Mouse (Mus musculus) hindbrain, postnatal 0 days (tissue): ENCODE data around the gene Npas3. TPM values are rescaled to one million over a fixed set of nuclear protein-coding genes. Genes with fewer than 3 reads are reported as not detected.

Source experiments
- ATAC-seq: fragments of 200-750 bp; cut with Nextera tagmentation; 2 replicates; pipeline ENCODE4 v1.8.0; 2017; ENCODE audit warnings: mild to moderate bottlenecking, moderate TSS enrichment, moderate library complexity
- DNase-seq: peaks from one replicate; pipeline ENCODE4 v3.0.0-alpha.2; 2015; ENCODE audit warnings: low spot score
- H3K27ac ChIP-seq: fragments of 300-500 bp; sonication (generic); 2 replicates; pipeline ENCODE4 v1.5.1; 2014; ENCODE audit warnings: mild to moderate bottlenecking
- H3K27me3 ChIP-seq: fragments of 300-500 bp; sonication (generic); 2 replicates; pipeline ENCODE4 v1.6.1; 2014; ENCODE audit warnings: low read length, mixed read lengths; ENCODE audit not compliant: insufficient read depth
- H3K36me3 ChIP-seq: fragments of 300-500 bp; sonication (generic); 2 replicates; pipeline ENCODE4 v1.6.1; 2014; ENCODE audit warnings: low read length, mixed read lengths; ENCODE audit not compliant: insufficient read depth
- H3K4me1 ChIP-seq: fragments of 300-500 bp; sonication (generic); 2 replicates; pipeline ENCODE4 v1.6.1; 2014; ENCODE audit warnings: antibody characterized with exemption, low read length, mixed read lengths; ENCODE audit not compliant: insufficient read depth
- H3K4me2 ChIP-seq: fragments of 300-500 bp; sonication (generic); 2 replicates; pipeline ENCODE4 v1.6.1; 2014; ENCODE audit warnings: low read depth, mild to moderate bottlenecking, low read length, moderate library complexity, mixed read lengths
- H3K4me3 ChIP-seq: fragments of 300-500 bp; sonication (generic); 2 replicates; pipeline ENCODE4 v1.5.1; 2014; ENCODE audit warnings: low read length
- H3K9ac ChIP-seq: fragments of 300-500 bp; sonication (generic); replicated peaks from 2 replicates; pipeline ENCODE4 v1.6.1; 2014; ENCODE audit warnings: mild to moderate bottlenecking, low read length, moderate library complexity, mixed read lengths
- H3K9me3 ChIP-seq: fragments of 300-500 bp; sonication (generic); 2 replicates; pipeline ENCODE4 v1.6.1; 2016; ENCODE audit warnings: low read length, mixed read lengths
- CTCF ChIP-seq: IDR thresholded peaks from 2 replicates; pipeline ENCODE4 v1.5.1; 2016; ENCODE audit warnings: antibody characterized with exemption, control low read depth, low read depth
- WGBS: fragments of 180-500 bp; shearing (Covaris S2); extraction: QIAGEN DNeasy Blood & Tissue Kit; methylation state at CpG from one replicate; pipeline ENCODE4 v1.1.7; 2014; 5-methylcytosine and 5-hydroxymethylcytosine counted together
- polyA plus RNA-seq: library from polyadenylated mRNA; unstranded; fragments of >200 nt; fragmentation: Nextera tagmentation; extraction: Ambion mirVana; gene quantifications from 2 replicates; pipeline ENCODE4 v1.2.1, GENCODE M21; 2015
- total RNA-seq: library from RNA; depleted of rRNA; stranded (reverse); fragments of >200 nt; gene quantifications from 2 replicates; pipeline ENCODE4 v1.2.3, GENCODE M21; 2014

Gene Npas3
- total and polyA plus RNA-seq, 2 experiments from 2014 or later: 28.0 to 53.8 TPM

DNA sequence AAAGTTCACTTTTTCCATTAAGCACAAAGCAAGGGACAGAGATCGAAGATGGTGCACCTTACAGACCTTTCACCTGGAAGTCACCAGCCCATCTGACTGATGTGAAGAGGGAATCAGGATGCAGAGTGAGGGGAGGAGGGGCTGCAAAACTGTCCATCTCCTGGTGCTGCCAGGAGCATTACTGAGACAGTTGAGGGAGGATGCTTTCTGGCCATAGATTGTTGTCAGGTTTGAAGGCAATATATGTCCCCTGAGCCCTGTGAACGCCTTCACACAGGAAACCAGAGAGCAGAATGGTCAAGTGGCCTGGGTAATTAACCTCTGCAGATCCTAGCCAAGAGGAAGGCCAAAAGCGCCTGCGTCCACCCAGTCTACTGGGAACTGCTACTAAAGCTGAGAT, 796.9 kb downstream of the Npas3 start:
- peaks cover 4% of the 10 kb centered on the region; the same call in 1 of the 2 replicates for H3K4me1 ChIP-seq
- H3K4me2 ChIP-seq: no peak overlapping the region
- H3K36me3 ChIP-seq: no peaks in the 10 kb centered on the region
- H3K9ac ChIP-seq: no peak overlapping the region
- 67% methylated on average over 4 of the region's 4 CpGs for WGBS
- no peak for TF ChIP-seq CTCF
- ATAC-seq (no peak), DNase-seq (no peak)
- no peaks in the 10 kb centered on the region for H3K27me3 ChIP-seq
- no peak overlapping the region for H3K27ac ChIP-seq
- no peaks in the 10 kb centered on the region for H3K9me3 ChIP-seq
- H3K4me3 ChIP-seq: no peak overlapping the region

DNA sequence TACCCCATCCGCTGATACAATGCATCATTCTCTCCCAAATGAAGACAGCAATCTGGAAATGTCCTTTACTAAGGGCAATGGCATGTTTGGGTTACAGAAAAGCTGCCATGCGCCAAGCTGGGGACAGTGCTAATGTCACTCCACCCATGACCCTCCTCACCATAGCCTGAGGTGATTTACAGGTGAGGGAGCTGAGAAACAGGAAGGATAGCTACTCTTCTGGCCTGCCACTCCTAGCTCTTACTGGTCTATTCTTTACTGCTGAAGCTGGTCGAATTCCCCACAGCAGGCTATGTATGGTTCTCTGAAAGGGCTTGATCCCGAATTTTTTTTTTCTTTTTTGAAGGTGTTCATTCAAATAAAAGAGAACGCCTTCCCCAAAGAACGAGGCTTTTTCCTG, 798.3 kb downstream of the Npas3 start:
- 43% methylated on average over 6 of the region's 6 CpGs for WGBS
- no peak overlapping the region for H3K27ac ChIP-seq
- no peak for DNase-seq

DNA sequence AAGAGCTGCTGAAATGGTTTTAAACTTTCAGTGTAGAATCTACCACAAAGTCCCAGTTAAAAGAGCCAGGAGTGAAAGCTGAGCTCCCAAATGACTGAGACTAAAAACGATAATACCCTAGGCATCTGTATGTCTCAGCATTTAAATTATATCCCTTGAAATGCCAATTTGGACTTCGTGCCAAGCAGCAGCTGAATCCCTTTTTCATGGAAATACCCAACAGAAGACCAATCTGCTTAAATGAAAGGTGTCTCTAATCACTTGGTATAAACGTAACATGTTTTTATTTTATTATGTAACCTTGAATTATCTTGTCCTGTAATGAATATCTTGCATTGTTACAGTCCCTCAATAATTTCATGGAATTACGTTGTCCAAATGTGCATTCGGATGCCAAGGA, 799.6 kb downstream of the Npas3 start:
- Histone ChIP-seq H3K27ac (no peak overlapping the region), H3K36me3 (no peaks in the 10 kb centered on the region), H3K9ac (no peak overlapping the region), H3K4me1 (peaks cover 2% of the 10 kb centered on the region; the same call in 1 of the 2 replicates), H3K4me3 (no peak overlapping the region), H3K27me3 (no peaks in the 10 kb centered on the region), H3K9me3 (no peaks in the 10 kb centered on the region), H3K4me2 (no peak overlapping the region)
- no peak for DNase-seq
- no peak for TF ChIP-seq CTCF
- 65% methylated on average over 5 of the region's 5 CpGs for WGBS
- ATAC-seq: no peak

More for the DNA sequence above, 798.3 kb downstream of the Npas3 start:
- Histone ChIP-seq H3K4me2 (no peak overlapping the region), H3K9ac (no peak overlapping the region), H3K36me3 (no peaks in the 10 kb centered on the region), H3K9me3 (no peaks in the 10 kb centered on the region), H3K4me1 (peaks cover 4% of the 10 kb centered on the region; the same call in 1 of the 2 replicates), H3K27me3 (no peaks in the 10 kb centered on the region), H3K4me3 (no peak overlapping the region)
- ATAC-seq: no peak
- no peak for TF ChIP-seq CTCF

DNA sequence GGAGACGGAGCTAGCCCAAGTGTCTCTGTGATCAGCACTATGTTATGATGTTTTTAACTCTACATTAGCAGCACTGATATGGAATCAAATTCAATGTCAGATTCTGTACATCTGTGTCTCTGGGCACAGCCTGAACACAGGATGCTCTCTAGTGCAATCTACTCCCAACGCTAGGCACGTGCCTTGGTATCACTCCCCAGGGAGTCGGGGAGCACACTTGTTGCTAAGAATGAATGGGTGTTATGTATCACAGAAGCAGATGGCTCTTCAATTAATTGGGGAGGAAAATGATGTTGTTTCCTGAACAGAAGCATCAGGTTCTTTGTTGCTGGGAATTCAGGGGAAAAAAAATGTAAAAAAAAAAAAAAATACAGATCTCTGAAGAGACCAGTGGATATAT, 801.4 kb downstream of the Npas3 start:
- H3K9ac ChIP-seq: no peak overlapping the region
- no peak for TF ChIP-seq CTCF
- DNase-seq (no peak), ATAC-seq (no peak)
- H3K36me3 ChIP-seq: no peaks in the 10 kb centered on the region
- H3K27me3 ChIP-seq: no peaks in the 10 kb centered on the region
- H3K9me3 ChIP-seq: no peaks in the 10 kb centered on the region
- no peak overlapping the region for H3K4me2 ChIP-seq
- 79% methylated on average over 4 of the region's 4 CpGs for WGBS
- no peak overlapping the region for H3K4me3 ChIP-seq
- H3K27ac ChIP-seq: no peak overlapping the region
- no peaks in the 10 kb centered on the region for H3K4me1 ChIP-seq

DNA sequence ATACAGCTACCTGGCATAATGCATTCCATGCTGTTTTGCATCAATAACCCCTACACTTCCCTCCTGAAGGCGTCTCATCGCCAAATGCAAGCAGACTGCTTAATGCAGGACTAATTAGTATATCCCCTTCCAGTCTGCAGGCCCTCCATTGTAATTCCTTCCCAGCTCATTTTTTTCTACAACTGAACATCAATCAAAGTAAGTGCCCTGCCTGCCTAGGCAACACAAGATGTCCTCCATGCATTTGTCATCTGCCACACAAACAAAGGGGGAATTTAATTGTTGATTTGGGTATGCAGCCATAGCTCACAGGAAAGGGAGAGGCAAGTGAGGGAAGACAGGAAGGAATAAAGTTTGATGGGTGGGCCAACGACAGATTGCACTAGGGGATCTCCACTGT, 804.5 kb downstream of the Npas3 start:
- H3K9ac ChIP-seq: no peak overlapping the region
- H3K4me1 ChIP-seq: no peaks in the 10 kb centered on the region
- H3K27me3 ChIP-seq: no peaks in the 10 kb centered on the region
- TF ChIP-seq CTCF: no peak
- ATAC-seq (0 out of 2 replicates have a peak, but pooled peaks have one; percentile 32), DNase-seq (no peak)
- H3K36me3 ChIP-seq: no peaks in the 10 kb centered on the region
- peak overlapping the region; percentile 12; the same call in 1 of the 2 replicates for H3K27ac ChIP-seq
- no peak overlapping the region for H3K4me3 ChIP-seq
- H3K9me3 ChIP-seq: no peaks in the 10 kb centered on the region
- H3K4me2 ChIP-seq: no peak overlapping the region
- 23% methylated on average over 3 of the region's 3 CpGs for WGBS

DNA sequence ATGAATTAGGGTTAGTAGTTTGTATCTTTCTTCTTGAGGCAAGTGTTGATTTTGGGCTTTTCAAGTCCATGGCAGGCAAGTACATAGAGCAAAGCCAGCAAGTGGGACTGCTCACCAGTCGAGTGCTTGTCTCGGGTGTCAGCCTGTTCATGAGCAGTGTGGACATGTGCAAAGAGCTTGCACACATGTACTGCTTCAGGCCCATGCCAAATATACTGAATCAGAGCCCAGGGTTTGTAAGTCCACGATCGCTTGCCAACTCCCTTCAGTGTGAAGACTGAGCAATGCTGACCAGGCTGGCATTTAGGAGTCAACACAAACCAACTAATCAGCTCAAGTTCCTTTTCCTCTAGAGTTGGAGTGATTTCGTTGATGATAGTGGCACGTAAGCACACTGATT, 805.1 kb downstream of the Npas3 start:
- Histone ChIP-seq H3K4me1 (no peaks in the 10 kb centered on the region), H3K27me3 (no peaks in the 10 kb centered on the region), H3K4me2 (no peak overlapping the region), H3K36me3 (no peaks in the 10 kb centered on the region), H3K4me3 (no peak overlapping the region), H3K27ac (peak overlapping the region; percentile 12; the same call in 1 of the 2 replicates), H3K9me3 (no peaks in the 10 kb centered on the region), H3K9ac (no peak overlapping the region)
- ATAC-seq: no peak
- no peak for TF ChIP-seq CTCF
- DNase-seq: no peak
- WGBS: 57% methylated on average over 6 of the region's 6 CpGs

DNA sequence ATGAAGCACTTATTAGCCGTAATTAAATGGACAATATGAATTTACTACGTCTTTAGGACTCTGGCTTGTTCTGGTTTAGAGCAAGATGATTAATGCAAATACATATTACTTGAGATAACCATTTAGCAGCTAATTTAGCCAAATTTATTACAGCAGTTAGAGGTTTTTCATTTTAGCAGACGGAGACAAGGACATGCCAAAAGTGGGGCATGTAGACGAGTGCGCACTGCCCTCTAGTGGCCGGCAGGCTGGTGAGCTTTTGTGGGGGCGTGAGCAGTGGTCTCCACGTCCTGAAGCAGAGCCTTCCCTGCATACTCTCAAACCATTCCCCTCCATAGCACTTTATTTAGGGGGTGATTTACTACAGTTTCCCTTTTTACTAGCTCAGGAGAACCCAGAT, 812.3 kb downstream of the Npas3 start:
- Histone ChIP-seq H3K27ac (no peak overlapping the region), H3K4me1 (no peaks in the 10 kb centered on the region; the same call in 1 of the 2 replicates), H3K4me3 (no peak overlapping the region), H3K9me3 (no peaks in the 10 kb centered on the region), H3K36me3 (no peaks in the 10 kb centered on the region), H3K4me2 (no peak overlapping the region), H3K9ac (no peak overlapping the region), H3K27me3 (no peaks in the 10 kb centered on the region)
- WGBS: 13% methylated on average over 8 of the region's 8 CpGs
- ATAC-seq (peak; percentile 83), DNase-seq (peak; percentile 93)
- peak; percentile 98 for TF ChIP-seq CTCF
